Mouse (Mus musculus): ENCODE measurements around the gene Rell1. TPM values are rescaled to one million over a fixed set of nuclear protein-coding genes. Genes with fewer than 3 reads are reported as not detected.

Rell1 gene
- polyA plus RNA-seq, 1 experiment from 2014 or later: 15.0 TPM

DNA sequence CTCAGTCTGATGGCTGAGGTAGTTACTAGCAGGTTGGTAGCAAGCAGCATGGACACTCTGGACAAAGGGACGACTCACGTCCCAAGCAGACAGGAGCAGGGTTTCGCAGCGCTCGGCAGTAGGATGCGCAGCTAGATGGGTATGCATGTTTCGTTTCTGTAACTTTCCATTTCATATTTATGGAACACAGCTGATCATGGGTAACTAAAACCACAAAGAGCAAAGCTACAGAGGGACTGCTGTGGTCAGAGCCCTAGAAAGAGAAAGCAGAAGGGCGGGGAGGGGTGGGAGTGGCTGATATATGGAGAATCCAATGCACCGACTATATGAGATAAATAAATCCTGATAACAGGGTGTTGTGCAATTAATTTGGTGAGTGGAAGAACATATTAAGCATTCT, 25.4 kb downstream of the Rell1 start:
- H3K27ac ChIP-seq: no peak overlapping the region
- H3K4me3 ChIP-seq: no peak overlapping the region
- WGBS: 96% methylated on average over 9 of the region's 9 CpGs
- no peaks in the 10 kb centered on the region for H3K4me1 ChIP-seq
- no peaks in the 10 kb centered on the region for H3K36me3 ChIP-seq
- DNase-seq (ENCODE audit: low spot score): no peak
- H3K9me3 ChIP-seq (replicated peaks): no peaks in the 10 kb centered on the region
- H3K27me3 ChIP-seq (ENCODE audit: low read depth, poor library complexity, severe bottlenecking): no peaks in the 10 kb centered on the region

DNA sequence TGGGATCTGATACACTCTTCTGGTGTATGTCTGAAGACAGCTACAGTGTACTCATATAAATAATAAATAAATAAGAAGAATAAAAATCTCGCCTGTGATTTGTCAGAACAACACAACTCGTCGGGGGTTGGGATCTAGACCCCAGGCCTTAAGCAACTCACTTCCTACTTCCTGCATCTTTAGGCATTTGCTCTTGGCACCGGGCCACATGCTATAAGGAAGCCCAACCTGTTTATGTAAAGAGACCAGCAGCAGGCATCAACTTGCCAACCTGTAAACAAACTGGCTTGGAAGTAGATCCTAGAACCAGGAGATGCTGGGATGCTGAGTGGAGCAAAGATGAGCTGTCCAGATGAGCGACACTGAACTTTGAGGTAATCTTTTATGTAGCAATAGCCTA, 26.8 kb downstream of the Rell1 start:
- Histone ChIP-seq H3K9me3 (replicated peaks) (no peaks in the 10 kb centered on the region), H3K27ac (no peak overlapping the region), H3K4me3 (no peak overlapping the region), H3K27me3 (ENCODE audit: low read depth, poor library complexity, severe bottlenecking) (no peaks in the 10 kb centered on the region), H3K4me1 (no peaks in the 10 kb centered on the region), H3K36me3 (peaks cover 4% of the 10 kb centered on the region; the same call in 1 of the 2 replicates)
- WGBS: 81% methylated on average over 5 of the region's 5 CpGs
- no peak for DNase-seq (ENCODE audit: low spot score)

DNA sequence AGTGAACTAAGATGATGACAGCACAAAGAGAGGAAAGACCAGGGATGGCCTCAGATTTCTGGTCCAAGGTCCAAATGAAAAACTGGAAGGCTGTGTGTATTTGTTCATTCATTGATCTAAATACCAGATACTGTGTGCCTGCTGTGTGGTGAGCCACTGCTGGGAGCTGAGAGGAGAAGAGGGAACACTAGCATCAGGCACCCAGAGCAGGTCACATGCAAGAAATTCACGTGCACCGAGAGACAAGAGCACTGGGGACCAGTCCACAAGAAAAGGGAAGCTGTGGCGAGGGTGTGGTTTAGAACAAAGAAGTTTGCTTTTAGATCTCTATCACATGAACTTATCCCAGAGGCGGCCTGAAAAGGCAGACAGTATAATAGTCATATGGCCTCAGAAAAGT, 30.1 kb downstream of the Rell1 start:
- Histone ChIP-seq H3K9me3 (replicated peaks) (no peaks in the 10 kb centered on the region), H3K36me3 (peaks cover 29% of the 10 kb centered on the region), H3K4me3 (no peak overlapping the region), H3K27me3 (ENCODE audit: low read depth, poor library complexity, severe bottlenecking) (no peaks in the 10 kb centered on the region), H3K4me1 (no peaks in the 10 kb centered on the region), H3K27ac (no peak overlapping the region)
- 94% methylated on average over 4 of the region's 4 CpGs for WGBS
- DNase-seq (ENCODE audit: low spot score): no peak

DNA sequence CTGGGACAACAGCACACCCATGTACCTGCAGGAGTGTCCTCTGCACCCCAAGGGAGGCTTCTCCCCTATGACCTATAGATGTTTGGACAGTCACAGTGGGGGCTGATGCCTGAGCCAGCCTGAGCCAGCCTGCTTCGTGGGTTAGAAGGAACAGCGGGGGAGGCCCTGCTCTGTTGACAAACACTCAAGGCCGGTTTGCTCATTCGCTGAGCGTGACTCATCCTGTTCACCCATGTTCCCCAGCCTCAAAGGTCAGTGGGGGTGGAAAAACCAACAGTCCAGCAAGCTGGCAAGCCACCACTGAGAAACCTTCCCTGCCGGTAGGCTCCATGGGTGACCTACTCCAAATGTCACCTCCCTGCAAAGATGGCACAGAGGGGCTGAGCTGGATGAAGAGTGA, 32.0 kb downstream of the Rell1 start:
- Histone ChIP-seq H3K27me3 (ENCODE audit: low read depth, poor library complexity, severe bottlenecking) (no peaks in the 10 kb centered on the region), H3K36me3 (peaks cover 29% of the 10 kb centered on the region), H3K4me1 (no peaks in the 10 kb centered on the region), H3K27ac (no peak overlapping the region), H3K4me3 (no peak overlapping the region), H3K9me3 (replicated peaks) (no peaks in the 10 kb centered on the region)
- no peak for DNase-seq (ENCODE audit: low spot score)
- WGBS: 81% methylated on average over 6 of the region's 6 CpGs

DNA sequence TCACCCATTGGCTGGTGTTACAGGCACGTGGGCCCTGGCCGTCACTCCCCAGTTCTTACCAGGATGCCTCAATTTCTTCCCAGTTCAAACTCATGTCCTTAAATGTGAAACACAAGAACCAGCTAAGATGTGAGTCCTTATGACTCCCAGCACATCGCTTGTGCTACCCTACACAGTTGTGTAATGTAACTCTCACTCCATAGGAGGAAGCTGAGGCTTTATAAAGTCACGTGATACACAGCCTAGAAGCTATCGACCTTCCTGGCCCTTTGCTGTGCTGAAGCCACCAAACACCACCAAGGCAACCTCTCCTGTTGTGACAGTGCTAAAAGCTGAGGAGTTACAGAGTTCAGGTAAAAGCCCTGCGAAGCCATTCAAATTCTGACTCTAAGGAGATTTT, 33.1 kb downstream of the Rell1 start:
- 88% methylated on average over 6 of the region's 6 CpGs for WGBS
- no peaks in the 10 kb centered on the region for H3K27me3 ChIP-seq (ENCODE audit: low read depth, poor library complexity, severe bottlenecking)
- H3K4me1 ChIP-seq: no peaks in the 10 kb centered on the region
- H3K36me3 ChIP-seq: peaks cover 29% of the 10 kb centered on the region
- DNase-seq (ENCODE audit: low spot score): no peak
- no peak overlapping the region for H3K4me3 ChIP-seq
- H3K9me3 ChIP-seq (replicated peaks): no peaks in the 10 kb centered on the region
- H3K27ac ChIP-seq: no peak overlapping the region

DNA sequence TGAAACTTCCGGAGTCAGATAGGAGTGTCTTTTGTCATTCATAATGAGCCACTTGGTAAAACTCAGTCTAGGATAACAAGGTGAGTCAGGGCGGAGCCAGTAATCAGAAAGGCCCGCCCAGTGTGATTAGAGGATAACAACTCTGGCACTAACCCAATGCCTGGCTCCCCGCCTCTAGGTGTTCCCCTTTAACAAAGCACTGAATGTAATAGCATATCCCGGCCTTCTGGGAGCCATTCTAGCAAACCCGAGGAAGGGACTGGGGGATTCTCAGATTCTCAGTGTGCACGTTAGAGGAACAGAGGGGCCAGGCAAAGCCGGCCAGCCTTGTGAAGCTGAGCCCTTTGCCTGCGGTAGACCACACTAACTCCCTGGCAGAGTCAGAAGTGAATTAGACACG, 35.9 kb downstream of the Rell1 start:
- Histone ChIP-seq H3K27ac (no peak overlapping the region), H3K36me3 (peaks cover 55% of the 10 kb centered on the region), H3K9me3 (replicated peaks) (no peaks in the 10 kb centered on the region), H3K4me1 (no peaks in the 10 kb centered on the region), H3K27me3 (ENCODE audit: low read depth, poor library complexity, severe bottlenecking) (no peaks in the 10 kb centered on the region), H3K4me3 (no peak overlapping the region)
- DNase-seq (ENCODE audit: low spot score): no peak
- 56% methylated on average over 10 of the region's 10 CpGs for WGBS

DNA sequence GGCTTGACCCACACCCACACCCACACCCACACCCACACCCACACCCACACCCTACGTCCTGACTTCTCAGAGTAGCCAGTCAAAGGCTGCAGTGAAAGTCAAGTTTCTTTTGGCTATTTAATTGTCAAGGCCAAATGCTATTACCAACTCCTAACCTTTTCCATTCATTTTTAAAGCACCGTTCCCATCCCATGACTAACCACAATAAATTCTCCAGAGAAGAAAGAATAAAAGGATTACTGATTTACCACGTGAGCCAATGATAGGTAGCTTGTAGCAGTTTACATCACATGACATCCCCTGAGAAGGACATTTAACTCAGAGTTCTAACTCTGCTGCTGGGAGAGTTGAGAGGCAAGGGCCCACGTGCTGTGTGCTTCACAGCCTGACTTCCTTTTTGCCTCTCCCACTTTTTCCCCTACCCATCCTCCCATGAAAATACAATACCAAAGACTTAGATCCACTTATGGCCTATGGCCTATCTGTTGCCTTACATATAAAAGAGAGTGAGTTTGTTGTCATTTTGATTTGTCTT, 37.8 kb downstream of the Rell1 start:
- Histone ChIP-seq H3K9me3 (replicated peaks) (no peaks in the 10 kb centered on the region), H3K4me1 (0 out of 2 replicates have a peak, but pooled peaks cover 7% of the 10 kb centered on the region), H3K4me3 (no peak overlapping the region), H3K36me3 (peaks cover 58% of the 10 kb centered on the region), H3K27ac (no peak overlapping the region), H3K27me3 (ENCODE audit: low read depth, poor library complexity, severe bottlenecking) (no peaks in the 10 kb centered on the region)
- 78% methylated on average over 4 of the region's 4 CpGs for WGBS
- no peak for DNase-seq (ENCODE audit: low spot score)

DNA sequence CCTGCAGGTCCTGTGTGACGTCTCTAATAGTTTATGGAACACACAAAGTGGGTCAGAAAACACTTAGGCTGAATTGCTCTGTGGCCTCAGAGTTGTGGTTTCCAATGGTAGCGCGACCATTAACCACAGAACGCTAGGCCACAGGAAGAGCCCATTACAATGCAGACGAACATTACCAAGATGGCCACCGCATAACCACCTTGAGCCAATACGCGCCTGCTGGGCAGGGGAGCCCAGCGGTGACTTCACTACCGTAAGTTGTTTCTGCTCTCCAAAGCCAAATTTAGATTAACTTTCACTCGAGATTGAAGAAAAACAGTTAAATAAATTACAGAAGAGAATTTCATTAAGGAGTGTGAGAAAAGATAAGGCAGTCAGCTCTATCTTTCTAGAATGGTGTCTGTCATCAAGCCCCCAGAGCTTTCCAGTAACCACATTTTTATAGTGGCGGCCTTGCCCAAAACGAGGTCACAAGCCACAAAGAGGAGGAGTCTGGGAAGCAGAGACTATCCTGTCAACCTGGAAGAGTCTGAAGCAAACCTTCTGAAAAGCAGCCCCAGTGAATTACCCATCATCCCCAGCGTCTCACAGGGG, 43.6 kb downstream of the Rell1 start:
- 94% methylated on average over 14 of the region's 14 CpGs for WGBS
- no peak for DNase-seq (ENCODE audit: low spot score)
- H3K4me1 ChIP-seq: peaks cover 7% of the 10 kb centered on the region; the same call in 1 of the 2 replicates
- H3K9me3 ChIP-seq (replicated peaks): no peaks in the 10 kb centered on the region
- H3K27ac ChIP-seq: no peak overlapping the region
- no peak overlapping the region for H3K4me3 ChIP-seq
- H3K27me3 ChIP-seq (ENCODE audit: low read depth, poor library complexity, severe bottlenecking): no peaks in the 10 kb centered on the region
- H3K36me3 ChIP-seq: peaks cover 72% of the 10 kb centered on the region

DNA sequence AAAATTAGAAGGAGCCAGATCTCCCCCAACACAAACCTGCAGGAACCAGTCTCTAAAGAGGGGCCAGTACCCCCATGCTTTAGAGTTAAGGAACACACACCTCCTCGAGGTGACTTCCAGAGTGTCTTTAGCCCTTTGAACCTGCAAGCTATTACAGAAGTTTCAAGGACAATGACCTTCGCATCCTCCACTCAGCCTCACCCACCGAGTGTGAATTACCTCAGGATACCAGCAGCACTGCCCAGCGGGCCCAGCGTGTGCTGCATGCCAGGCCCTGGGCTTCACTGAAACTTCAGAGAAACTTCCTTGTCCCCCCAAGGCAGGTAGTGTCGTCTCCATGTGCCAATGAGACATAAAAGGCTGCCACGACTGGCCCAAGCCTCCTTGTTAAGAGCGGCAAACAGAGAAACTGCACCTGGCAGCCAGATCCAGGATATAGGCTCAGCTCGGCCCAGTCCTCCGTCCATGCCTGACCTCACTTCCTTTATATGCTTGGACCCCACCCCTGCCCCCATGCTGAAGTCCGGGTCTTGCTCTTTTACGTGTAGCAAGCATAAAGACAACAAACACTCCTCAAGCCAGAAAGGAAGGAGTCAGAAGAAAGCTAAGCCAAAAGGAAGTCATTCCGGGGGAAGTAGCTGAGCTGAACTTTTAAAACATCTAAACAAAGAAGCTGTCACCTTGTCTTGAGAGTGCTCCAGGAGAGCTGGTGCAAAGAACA, 45.2 kb downstream of the Rell1 start:
- Histone ChIP-seq H3K27me3 (ENCODE audit: low read depth, poor library complexity, severe bottlenecking) (no peaks in the 10 kb centered on the region), H3K27ac (no peak overlapping the region), H3K36me3 (peaks cover 60% of the 10 kb centered on the region), H3K4me1 (peaks cover 7% of the 10 kb centered on the region; the same call in 1 of the 2 replicates), H3K9me3 (replicated peaks) (no peaks in the 10 kb centered on the region), H3K4me3 (no peak overlapping the region)
- no peak for DNase-seq (ENCODE audit: low spot score)
- WGBS: 84% methylated on average over 13 of the region's 13 CpGs

DNA sequence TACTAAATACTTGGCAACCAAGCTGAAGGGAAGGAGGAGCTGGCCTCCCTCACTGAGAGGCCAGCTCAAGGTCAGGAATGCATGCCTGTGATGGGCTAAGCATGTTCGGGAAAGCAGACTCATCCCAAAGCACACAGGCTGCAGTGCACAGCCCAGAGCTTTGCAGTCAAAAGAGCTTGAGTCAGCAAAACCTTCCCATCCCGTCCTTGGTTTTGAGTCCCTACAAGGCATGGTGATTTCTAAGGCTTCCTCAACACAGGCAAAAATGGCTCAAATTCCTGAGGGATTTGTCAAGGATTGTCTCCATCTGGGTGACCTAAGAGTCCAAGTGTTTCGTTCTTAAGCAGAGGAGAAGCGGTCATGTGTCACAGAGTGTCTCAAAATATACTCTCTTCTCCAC, 50.5 kb downstream of the Rell1 start:
- Histone ChIP-seq H3K4me3 (no peak overlapping the region), H3K27me3 (ENCODE audit: low read depth, poor library complexity, severe bottlenecking) (no peaks in the 10 kb centered on the region), H3K36me3 (peaks cover 12% of the 10 kb centered on the region), H3K27ac (no peak overlapping the region), H3K4me1 (no peaks in the 10 kb centered on the region), H3K9me3 (replicated peaks) (no peaks in the 10 kb centered on the region)
- WGBS: 81% methylated on average over 4 of the region's 4 CpGs
- DNase-seq (ENCODE audit: low spot score): no peak

DNA sequence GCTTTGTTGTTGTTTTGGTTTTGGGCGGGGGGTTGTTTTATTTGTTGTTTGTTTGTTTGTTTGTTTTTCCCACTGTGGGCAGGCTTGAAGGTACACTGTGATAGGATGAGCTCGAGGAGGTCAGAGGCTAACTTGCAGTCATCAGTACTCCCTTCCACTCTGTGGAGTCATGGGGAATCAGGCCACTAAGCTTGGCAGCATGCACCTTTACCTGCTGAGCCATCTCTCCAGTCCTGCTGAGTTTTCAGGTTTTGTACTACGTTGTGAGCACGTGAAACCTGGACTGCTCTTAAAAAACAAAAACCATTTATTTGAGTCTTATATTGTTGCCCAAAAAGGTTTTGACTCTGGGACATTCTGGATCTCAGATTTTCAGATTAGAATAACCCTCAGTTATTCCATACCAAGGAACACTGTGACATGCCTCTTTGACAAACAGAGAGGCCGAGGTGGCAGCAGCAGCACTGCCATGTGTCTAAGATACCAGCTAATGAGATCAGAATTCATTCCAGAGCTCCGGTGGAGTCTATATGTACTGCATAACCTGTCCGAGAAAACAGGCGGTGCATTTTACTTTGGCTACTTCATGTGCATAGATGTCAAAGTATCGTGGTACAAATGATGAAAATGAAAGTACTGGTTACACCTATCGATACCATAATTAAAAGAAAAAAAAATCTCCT, 52.1 kb downstream of the Rell1 start:
- Histone ChIP-seq H3K27ac (no peak overlapping the region), H3K27me3 (ENCODE audit: low read depth, poor library complexity, severe bottlenecking) (no peaks in the 10 kb centered on the region), H3K4me3 (no peak overlapping the region), H3K4me1 (no peaks in the 10 kb centered on the region), H3K9me3 (replicated peaks) (no peaks in the 10 kb centered on the region), H3K36me3 (peaks cover 4% of the 10 kb centered on the region; the same call in 1 of the 2 replicates)
- DNase-seq (ENCODE audit: low spot score): no peak
- 92% methylated on average over 10 of the region's 10 CpGs for WGBS

DNA sequence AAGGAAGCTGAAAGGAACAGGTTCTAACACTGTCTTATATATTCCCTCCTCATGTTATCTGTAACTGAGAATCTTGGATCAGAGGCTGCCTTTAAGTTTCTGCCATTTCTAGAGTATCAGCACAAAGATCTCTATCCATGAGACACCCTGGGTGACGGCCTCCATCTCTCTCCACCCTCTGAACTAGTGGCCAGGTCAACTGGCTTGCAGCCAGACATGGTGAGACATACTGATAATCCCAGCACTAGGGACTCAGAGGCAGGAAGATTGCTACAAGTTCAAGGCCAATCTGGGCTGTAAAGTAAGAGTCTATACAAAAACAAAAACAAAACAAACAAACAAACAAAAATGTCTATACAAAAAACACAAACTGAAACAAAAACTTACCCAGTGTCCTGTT, 53.8 kb downstream of the Rell1 start:
- DNase-seq (ENCODE audit: low spot score): no peak
- no peaks in the 10 kb centered on the region for H3K4me1 ChIP-seq
- 93% methylated on average over 1 of the region's 1 CpGs for WGBS
- no peaks in the 10 kb centered on the region for H3K9me3 ChIP-seq (replicated peaks)
- H3K4me3 ChIP-seq: no peak overlapping the region
- no peaks in the 10 kb centered on the region for H3K27me3 ChIP-seq (ENCODE audit: low read depth, poor library complexity, severe bottlenecking)
- peaks cover 4% of the 10 kb centered on the region; the same call in 1 of the 2 replicates for H3K36me3 ChIP-seq
- H3K27ac ChIP-seq: no peak overlapping the region

All from limb, embryonic 10.5 days (tissue).